Mouse (Mus musculus) liver, adult 2 months (tissue): ENCODE measurements around the gene Pwwp2a. TPM values are rescaled to one million over a fixed set of nuclear protein-coding genes. Genes with fewer than 3 reads are reported as not detected.

Experiments used
- DNase-seq: peaks from one replicate; pipeline ENCODE4 v3.0.0-alpha.2; 2011; ENCODE audit warnings: low read depth, low spot score; ENCODE audit errors: extremely low read depth
- H3K27ac ChIP-seq: fragments of 200-500 bp; replicated peaks from 2 replicates; pipeline ENCODE4 v1.5.1; 2012; ENCODE audit warnings: low read depth, mild to moderate bottlenecking, control low read depth, inconsistent platforms, low read length; ENCODE audit not compliant: insufficient read depth
- H3K27me3 ChIP-seq: fragments of 200-500 bp; 2 replicates; pipeline ENCODE4 v1.6.1; 2012; ENCODE audit warnings: mild to moderate bottlenecking, moderate library complexity, low read length, inconsistent platforms; ENCODE audit not compliant: control insufficient read depth, insufficient read depth
- H3K36me3 ChIP-seq: fragments of 200-500 bp; 2 replicates; pipeline ENCODE4 v1.6.1; 2012; ENCODE audit warnings: low read length, inconsistent platforms; ENCODE audit not compliant: control insufficient read depth, insufficient read depth
- H3K4me1 ChIP-seq: fragments of 200-500 bp; 2 replicates; pipeline ENCODE4 v1.6.1; 2011; ENCODE audit warnings: low read length; ENCODE audit not compliant: control insufficient read depth, insufficient read depth
- H3K4me3 ChIP-seq: fragments of 200-500 bp; 2 replicates; pipeline ENCODE4 v1.5.1; 2011; ENCODE audit warnings: low read depth, mild to moderate bottlenecking, control low read depth, low read length, moderate library complexity; ENCODE audit not compliant: insufficient read depth
- H3K79me2 ChIP-seq: fragments of 200-500 bp; 2 replicates; pipeline ENCODE4 v1.6.1; 2012; ENCODE audit warnings: inconsistent platforms, mild to moderate bottlenecking, low read length, moderate library complexity; ENCODE audit not compliant: control insufficient read depth, insufficient read depth
- H3K9ac ChIP-seq: fragments of 200-500 bp; 2 replicates; pipeline ENCODE4 v1.6.1; 2012; ENCODE audit warnings: low read depth, mild to moderate bottlenecking, control low read depth, inconsistent platforms, low read length
- CTCF ChIP-seq: fragments of 200-500 bp; IDR thresholded peaks from 2 replicates; pipeline ENCODE4 v1.5.1; 2011; ENCODE audit warnings: low read depth, low read length, control low read depth
- POLR2A ChIP-seq: fragments of 200-500 bp; IDR thresholded peaks from 2 replicates; pipeline ENCODE4 v1.6.1; 2011; ENCODE audit warnings: low read length, control low read depth; ENCODE audit not compliant: insufficient read depth; ENCODE audit errors: extremely low read depth
- WGBS: fragments of 180-500 bp; shearing (Covaris S2); methylation state at CpG from one replicate; pipeline ENCODE4 v1.1.7; 2018; 5-methylcytosine and 5-hydroxymethylcytosine counted together
- polyA plus RNA-seq: library from polyadenylated mRNA; depleted of rRNA; stranded (reverse); fragments of >200 nt; gene quantifications from 2 replicates; pipeline ENCODE4 v1.2.3, GENCODE M21; 2012; rRNA removed
- total RNA-seq: library from RNA; depleted of rRNA; stranded (reverse); fragments of >200 nt; gene quantifications from 2 replicates; pipeline ENCODE4 v1.2.3, GENCODE M21; 2014; rRNA removed

Gene Pwwp2a
- total and polyA plus RNA-seq, 2 experiments = 9.3 to 11.2 TPM

GRCm38 (mm10) chr11:43755411-43755810 lies 73.6 kb downstream of the Pwwp2a start:
- H3K79me2 ChIP-seq = no peaks in the 10 kb centered on the region
- H3K27me3 ChIP-seq = no peaks in the 10 kb centered on the region; the same call in 1 of the 2 replicates
- no peak for DNase-seq
- no peaks in the 10 kb centered on the region for H3K36me3 ChIP-seq
- no peak for TF ChIP-seq POLR2A
- TF ChIP-seq CTCF = no peak
- no peaks in the 10 kb centered on the region for H3K4me1 ChIP-seq
- whole genome bisulfite sequencing = 67% methylated on average over 5 of the region's 5 CpGs
- no peak overlapping the region for H3K4me3 ChIP-seq
- no peak overlapping the region for H3K27ac ChIP-seq
- H3K9ac ChIP-seq = no peak overlapping the region

GRCm38 (mm10) chr11:43758436-43758835 lies 76.6 kb downstream of the Pwwp2a start:
- H3K9ac ChIP-seq = no peak overlapping the region
- H3K4me3 ChIP-seq = no peak overlapping the region
- no peaks in the 10 kb centered on the region for H3K4me1 ChIP-seq
- H3K36me3 ChIP-seq = no peaks in the 10 kb centered on the region
- no peaks in the 10 kb centered on the region for H3K79me2 ChIP-seq
- WGBS = 54% methylated on average over 2 of the region's 2 CpGs
- H3K27ac ChIP-seq = no peak overlapping the region
- no peak for DNase-seq
- H3K27me3 ChIP-seq = no peaks in the 10 kb centered on the region; the same call in 1 of the 2 replicates
- TF ChIP-seq CTCF (no peak), POLR2A (no peak)

- H3K27ac ChIP-seq = no peak overlapping the region
- WGBS = 7% methylated on average over 37 of the region's 37 CpGs
- H3K27me3 ChIP-seq = no peaks in the 10 kb centered on the region
- peak overlapping the region; percentile 51 for H3K4me3 ChIP-seq
- H3K4me1 ChIP-seq = no peaks in the 10 kb centered on the region
- H3K9ac ChIP-seq = no peak overlapping the region
- TF ChIP-seq CTCF (peak; percentile 88), POLR2A (no peak)
- peak; percentile 41 for DNase-seq
- H3K79me2 ChIP-seq = no peaks in the 10 kb centered on the region
- no peaks in the 10 kb centered on the region for H3K36me3 ChIP-seq
Observed at GRCm38 (mm10) chr11:43766922-43767648, 85.3 kb downstream of the Pwwp2a start.

GRCm38 (mm10) chr11:43767749-43768148 lies 86.0 kb downstream of the Pwwp2a start:
- no peak overlapping the region for H3K4me3 ChIP-seq
- H3K36me3 ChIP-seq = no peaks in the 10 kb centered on the region
- H3K79me2 ChIP-seq = no peaks in the 10 kb centered on the region
- H3K27me3 ChIP-seq = no peaks in the 10 kb centered on the region
- H3K4me1 ChIP-seq = no peaks in the 10 kb centered on the region
- 71% methylated on average over 11 of the region's 11 CpGs for WGBS
- no peak overlapping the region for H3K9ac ChIP-seq
- no peak overlapping the region for H3K27ac ChIP-seq
- TF ChIP-seq POLR2A = no peak
- TF ChIP-seq CTCF = no peak
- DNase-seq = no peak

GRCm38 (mm10) chr11:43770110-43770509 lies 88.3 kb downstream of the Pwwp2a start:
- Histone ChIP-seq H3K4me3 (no peak overlapping the region), H3K27me3 (no peaks in the 10 kb centered on the region), H3K4me1 (no peaks in the 10 kb centered on the region), H3K79me2 (no peaks in the 10 kb centered on the region), H3K9ac (no peak overlapping the region), H3K36me3 (no peaks in the 10 kb centered on the region), H3K27ac (no peak overlapping the region)
- TF ChIP-seq CTCF (no peak), POLR2A (no peak)
- WGBS = 58% methylated on average over 4 of the region's 4 CpGs
- DNase-seq = no peak

Other genes with a start within 250 kb of the Pwwp2a start
- 11.8 and 13.2 TPM in 2 replicates for gene Slu7, start 248.3 kb upstream of the Pwwp2a start, total RNA-seq
- 1.7 and 2.4 TPM in 2 replicates for gene Slu7, start 248.3 kb upstream of the Pwwp2a start, polyA plus RNA-seq
- 1.2 and 1.5 TPM in 2 replicates for gene C1qtnf2, start 207.7 kb upstream of the Pwwp2a start, total RNA-seq
- 1.4 and 2.6 TPM in 2 replicates for gene C1qtnf2, start 207.7 kb upstream of the Pwwp2a start, polyA plus RNA-seq
- 0.07 and 0.09 TPM in 2 replicates for gene Ccnjl, start 153.2 kb upstream of the Pwwp2a start, total RNA-seq
- 0.10 and 0.20 TPM in 2 replicates for gene Ccnjl, start 153.2 kb upstream of the Pwwp2a start, polyA plus RNA-seq
- gene 4933415A04Rik, start 95.0 kb upstream of the Pwwp2a start, total RNA-seq = not detected in 2 replicates
- not detected in 2 replicates for gene 4933415A04Rik, start 95.0 kb upstream of the Pwwp2a start, polyA plus RNA-seq
- not detected in 2 replicates for gene Fabp6, start 80.5 kb upstream of the Pwwp2a start, total RNA-seq
- gene Fabp6, start 80.5 kb upstream of the Pwwp2a start, polyA plus RNA-seq = not detected in 2 replicates
- gene Ttc1, start 66.0 kb downstream of the Pwwp2a start, total RNA-seq = 13.9 and 15.8 TPM in 2 replicates
- gene Ttc1, start 66.0 kb downstream of the Pwwp2a start, polyA plus RNA-seq = 5.9 and 6.4 TPM in 2 replicates
- gene Adra1b, start 219.2 kb downstream of the Pwwp2a start, total RNA-seq = 21.6 and 25.6 TPM in 2 replicates
- gene Adra1b, start 219.2 kb downstream of the Pwwp2a start, polyA plus RNA-seq = 176 and 191 TPM in 2 replicates